Mouse (Mus musculus): Measurements from ENCODE around the gene Tbx19. TPM values are rescaled to one million over a fixed set of nuclear protein-coding genes. Genes with fewer than 3 reads are reported as not detected.

Gene Tbx19
- polyA plus RNA-seq, 1 experiment: 0.08 TPM

GRCm38 (mm10) chr1:165197875-165198274 lies 37.3 kb upstream of the Tbx19 start:
- no peak for TF ChIP-seq CTCF (IDR thresholded peaks at IDR 0.05; ENCODE audit: extremely low read depth, insufficient read length, insufficient replicate concordance, low read depth, low read length)
- TF ChIP-seq POLR2A (IDR thresholded peaks at IDR 0.05; ENCODE audit: low read depth, low read length): no peak
- Histone ChIP-seq H3K4me1 (ENCODE audit: control insufficient read depth, insufficient read depth, insufficient read length, low read length) (peaks cover 27% of the 10 kb centered on the region), H3K27me3 (ENCODE audit: control insufficient read depth, insufficient read depth, low read length) (no peaks in the 10 kb centered on the region), H3K27ac (ENCODE audit: insufficient read depth, low read depth, low read length) (peak overlapping the region; percentile 80), H3K36me3 (ENCODE audit: control insufficient read depth, insufficient read depth, low read length) (no peaks in the 10 kb centered on the region), H3K4me3 (ENCODE audit: low read depth, low read length) (no peak overlapping the region)
- 26% methylated on average over 3 of the region's 3 CpGs for WGBS

- 73% methylated on average over 3 of the region's 3 CpGs for WGBS
- TF ChIP-seq POLR2A (IDR thresholded peaks at IDR 0.05; ENCODE audit: low read depth, low read length): no peak
- TF ChIP-seq CTCF (IDR thresholded peaks at IDR 0.05; ENCODE audit: extremely low read depth, insufficient read length, insufficient replicate concordance, low read depth, low read length): no peak
- peak overlapping the region; percentile 56 for H3K27ac ChIP-seq (ENCODE audit: insufficient read depth, low read depth, low read length)
These were observed 34.9 kb upstream of the Tbx19 start for GRCm38 (mm10) chr1:165195396-165195960.

GRCm38 (mm10) chr1:165194662-165195013 lies 34.1 kb upstream of the Tbx19 start:
- Histone ChIP-seq H3K36me3 (ENCODE audit: control insufficient read depth, insufficient read depth, low read length) (no peaks in the 10 kb centered on the region), H3K27me3 (ENCODE audit: control insufficient read depth, insufficient read depth, low read length) (no peaks in the 10 kb centered on the region), H3K27ac (ENCODE audit: insufficient read depth, low read depth, low read length) (peak overlapping the region; percentile 56), H3K4me1 (ENCODE audit: control insufficient read depth, insufficient read depth, insufficient read length, low read length) (peaks cover 38% of the 10 kb centered on the region), H3K4me3 (ENCODE audit: low read depth, low read length) (peak overlapping the region; percentile 85)
- TF ChIP-seq POLR2A (IDR thresholded peaks at IDR 0.05; ENCODE audit: low read depth, low read length) (no peak), CTCF (IDR thresholded peaks at IDR 0.05; ENCODE audit: extremely low read depth, insufficient read length, insufficient replicate concordance, low read depth, low read length) (no peak)
- 4% methylated on average over 5 of the region's 5 CpGs for WGBS

More at GRCm38 (mm10) chr1:165195396-165195960, 34.9 kb upstream of the Tbx19 start:
- Histone ChIP-seq H3K27me3 (ENCODE audit: control insufficient read depth, insufficient read depth, low read length) (no peaks in the 10 kb centered on the region), H3K4me1 (ENCODE audit: control insufficient read depth, insufficient read depth, insufficient read length, low read length) (peaks cover 34% of the 10 kb centered on the region), H3K4me3 (ENCODE audit: low read depth, low read length) (no peak overlapping the region), H3K36me3 (ENCODE audit: control insufficient read depth, insufficient read depth, low read length) (no peaks in the 10 kb centered on the region)

- TF ChIP-seq POLR2A (IDR thresholded peaks at IDR 0.05; ENCODE audit: low read depth, low read length) (peak; percentile 79), CTCF (IDR thresholded peaks at IDR 0.05; ENCODE audit: extremely low read depth, insufficient read length, insufficient replicate concordance, low read depth, low read length) (peak; percentile 39; the same call in 1 of the 2 replicates)
- Histone ChIP-seq H3K36me3 (ENCODE audit: control insufficient read depth, insufficient read depth, low read length) (no peaks in the 10 kb centered on the region), H3K27ac (ENCODE audit: insufficient read depth, low read depth, low read length) (peak within 1 kb of the TSS; percentile 93), H3K27me3 (ENCODE audit: control insufficient read depth, insufficient read depth, low read length) (no peaks in the 10 kb centered on the region), H3K4me1 (ENCODE audit: control insufficient read depth, insufficient read depth, insufficient read length, low read length) (peaks cover 40% of the 10 kb centered on the region), H3K4me3 (ENCODE audit: low read depth, low read length) (peak within 1 kb of the TSS; percentile 85)
- under 1% methylated on average over 69 of the region's 69 CpGs for WGBS
These were observed 33.5 kb upstream of the Tbx19 start, which contains the start of gene Sft2d2 for GRCm38 (mm10) chr1:165193880-165194661. TSS of gene Sft2d2 (minus strand) at chr1:165194438.

- no peaks in the 10 kb centered on the region for H3K27me3 ChIP-seq (ENCODE audit: control insufficient read depth, insufficient read depth, low read length)
- 3% methylated on average over 7 of the region's 7 CpGs for WGBS
These were observed 32.9 kb upstream of the Tbx19 start for GRCm38 (mm10) chr1:165193426-165193825.

GRCm38 (mm10) chr1:165192714-165193264 lies 32.2 kb upstream of the Tbx19 start:
- Histone ChIP-seq H3K36me3 (ENCODE audit: control insufficient read depth, insufficient read depth, low read length) (no peaks in the 10 kb centered on the region; the same call in 1 of the 2 replicates), H3K4me3 (ENCODE audit: low read depth, low read length) (peak overlapping the region; percentile 47), H3K27ac (ENCODE audit: insufficient read depth, low read depth, low read length) (peak overlapping the region; percentile 93), H3K27me3 (ENCODE audit: control insufficient read depth, insufficient read depth, low read length) (no peaks in the 10 kb centered on the region), H3K4me1 (ENCODE audit: control insufficient read depth, insufficient read depth, insufficient read length, low read length) (peaks cover 40% of the 10 kb centered on the region)
- TF ChIP-seq POLR2A (IDR thresholded peaks at IDR 0.05; ENCODE audit: low read depth, low read length): no peak
- no peak for TF ChIP-seq CTCF (IDR thresholded peaks at IDR 0.05; ENCODE audit: extremely low read depth, insufficient read length, insufficient replicate concordance, low read depth, low read length)
- WGBS: 32% methylated on average over 10 of the region's 10 CpGs

More at GRCm38 (mm10) chr1:165193426-165193825, 32.9 kb upstream of the Tbx19 start:
- peak overlapping the region; percentile 85 for H3K4me3 ChIP-seq (ENCODE audit: low read depth, low read length)
- no peaks in the 10 kb centered on the region for H3K36me3 ChIP-seq (ENCODE audit: control insufficient read depth, insufficient read depth, low read length)
- peak overlapping the region; percentile 93 for H3K27ac ChIP-seq (ENCODE audit: insufficient read depth, low read depth, low read length)
- peaks cover 40% of the 10 kb centered on the region for H3K4me1 ChIP-seq (ENCODE audit: control insufficient read depth, insufficient read depth, insufficient read length, low read length)
- TF ChIP-seq POLR2A (IDR thresholded peaks at IDR 0.05; ENCODE audit: low read depth, low read length) (no peak), CTCF (IDR thresholded peaks at IDR 0.05; ENCODE audit: extremely low read depth, insufficient read length, insufficient replicate concordance, low read depth, low read length) (no peak)

- H3K4me3 ChIP-seq (ENCODE audit: low read depth, low read length): peak overlapping the region; percentile 47; the same call in 1 of the 2 replicates
- TF ChIP-seq POLR2A (IDR thresholded peaks at IDR 0.05; ENCODE audit: low read depth, low read length) (no peak), CTCF (IDR thresholded peaks at IDR 0.05; ENCODE audit: extremely low read depth, insufficient read length, insufficient replicate concordance, low read depth, low read length) (no peak)
- no peaks in the 10 kb centered on the region for H3K27me3 ChIP-seq (ENCODE audit: control insufficient read depth, insufficient read depth, low read length)
- WGBS: 39% methylated on average over 4 of the region's 4 CpGs
- peak overlapping the region; percentile 66; the same call in 1 of the 2 replicates for H3K27ac ChIP-seq (ENCODE audit: insufficient read depth, low read depth, low read length)
- peaks cover 34% of the 10 kb centered on the region for H3K4me1 ChIP-seq (ENCODE audit: control insufficient read depth, insufficient read depth, insufficient read length, low read length)
- peaks cover 4% of the 10 kb centered on the region; the same call in 1 of the 2 replicates for H3K36me3 ChIP-seq (ENCODE audit: control insufficient read depth, insufficient read depth, low read length)
These were observed 31.5 kb upstream of the Tbx19 start for GRCm38 (mm10) chr1:165192102-165192501.

All from small intestine, adult 2 months (tissue).